Mouse (Mus musculus) layer of hippocampus, adult 8-10 months (tissue): ENCODE measurements around the gene Col23a1. TPM values are rescaled to one million over a fixed set of nuclear protein-coding genes. Genes with fewer than 3 reads are reported as not detected.
"Not testable (repeated sequence)": the region's sequence is repeated elsewhere in the genome, so short reads cannot be mapped to it uniquely, and the experiment has no call there.

ENCODE experiments used
- DNase-seq, 2 experiments: peaks; one replicate each; pipeline ENCODE4 v3.0.0; 2022; ENCODE audit warnings: low spot score in 2 of 2
- total RNA-seq, 4 experiments: library from RNA; stranded (reverse); gene quantifications; 2 replicates each; pipeline ENCODE4 v1.2.4; 2022

Col23a1 gene
- total RNA-seq, 4 experiments from 2014 or later: 8.4 to 11.8 (median 9.5) TPM

GRCm38 (mm10) chr11:51616113-51616512, 326.4 kb downstream of the Col23a1 start:
- DNase-seq: not testable (repeated sequence)

- peak in 1 of 2 experiments; percentile 70 for DNase-seq
Measured at GRCm38 (mm10) chr11:51617693-51618092, 328.0 kb downstream of the Col23a1 start.

GRCm38 (mm10) chr11:51618894-51619408, 329.2 kb downstream of the Col23a1 start:
- no peak for DNase-seq

GRCm38 (mm10) chr11:51619409-51620060, 329.8 kb downstream of the Col23a1 start, which contains the start of gene Nhp2:
Gene Nhp2 (plus strand): TSS chr11:51619735.
- DNase-seq: peak; percentile 93 to 95

- DNase-seq: no peak
Measured at GRCm38 (mm10) chr11:51620084-51620483, 330.4 kb downstream of the Col23a1 start.

- no peak for DNase-seq
Measured at GRCm38 (mm10) chr11:51621776-51622175, 332.1 kb downstream of the Col23a1 start.

- peak; percentile 57 to 75 for DNase-seq
Measured at GRCm38 (mm10) chr11:51622971-51623491, 333.3 kb downstream of the Col23a1 start.

- no peak for DNase-seq
Measured at GRCm38 (mm10) chr11:51625187-51625820, 335.6 kb downstream of the Col23a1 start.

- peak; percentile 57 to 58 for DNase-seq
Measured at GRCm38 (mm10) chr11:51627425-51627824, 337.7 kb downstream of the Col23a1 start.

- DNase-seq: no peak
Measured at GRCm38 (mm10) chr11:51627907-51628306, 338.2 kb downstream of the Col23a1 start.

- DNase-seq: peak; percentile 67 to 72
Measured at GRCm38 (mm10) chr11:51629651-51630314, 340.1 kb downstream of the Col23a1 start.

GRCm38 (mm10) chr11:51632130-51632753, 342.5 kb downstream of the Col23a1 start:
- no peak for DNase-seq

- not testable (repeated sequence) for DNase-seq
Measured at GRCm38 (mm10) chr11:51633200-51633599, 343.5 kb downstream of the Col23a1 start.

Other genes with a start within 250 kb of the Col23a1 start
- gene Olfr1375, start 241.8 kb upstream of the Col23a1 start, total RNA-seq: not detected
- gene Zfp354a, start 230.7 kb upstream of the Col23a1 start, total RNA-seq: 10 to 100 TPM in 2 of 4 experiments, 1 to 10 TPM in 2; 9.0 to 10.6 (median 10.0) TPM
- not detected for gene Gm12569, start 69.4 kb upstream of the Col23a1 start, total RNA-seq
- gene Clk4, start 28.2 kb upstream of the Col23a1 start, total RNA-seq: 100 to 1,000 TPM; 121 to 149 (median 129) TPM
- gene BC049762, start 26.9 kb upstream of the Col23a1 start, total RNA-seq: under 1 TPM in 1 of 4 experiments, not detected in 3; 0.87 TPM